Mouse (Mus musculus) small intestine, adult 2 months (tissue): ENCODE data around the gene Cadm4.

Experiments used
- CTCF ChIP-seq: fragments of 200-500 bp; IDR thresholded peaks from 2 replicates; pipeline ENCODE4 v1.5.1; 2012; ENCODE audit warnings: low read depth, mild to moderate bottlenecking, control low read depth, inconsistent platforms, low read length, moderate library complexity, mixed read lengths; ENCODE audit not compliant: insufficient replicate concordance, insufficient read length; ENCODE audit errors: extremely low read depth
- POLR2A ChIP-seq: fragments of 200-500 bp; IDR thresholded peaks from 2 replicates; pipeline ENCODE4 v1.6.1; 2012; ENCODE audit warnings: low read depth, mild to moderate bottlenecking, control low read depth, inconsistent platforms, low read length, moderate library complexity

DNA sequence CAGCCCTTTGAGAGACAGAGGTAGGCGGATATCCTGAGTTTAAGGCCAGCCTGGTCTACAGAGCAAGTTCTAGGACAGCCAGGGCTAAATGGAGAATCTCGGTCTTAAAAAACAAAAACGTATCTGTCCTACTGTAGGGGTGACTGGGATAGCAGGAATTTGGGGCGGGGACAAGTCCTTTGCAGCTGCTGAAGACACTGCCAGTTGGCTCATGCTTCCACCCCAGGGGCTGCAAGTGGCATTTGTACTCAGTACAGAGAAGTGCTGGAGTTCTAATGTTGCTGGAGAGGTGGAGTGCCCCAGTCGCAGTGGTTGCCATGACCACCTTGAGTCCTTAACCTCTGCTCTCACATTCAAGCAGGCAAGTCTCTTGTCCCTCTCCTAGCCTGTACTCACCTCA, 41.0 kb downstream of the Cadm4 start:
- TF ChIP-seq CTCF (no peak), POLR2A (no peak)
